16 mouse cellular contexts compared by ENCODE assay signal in the genomic region with DNA sequence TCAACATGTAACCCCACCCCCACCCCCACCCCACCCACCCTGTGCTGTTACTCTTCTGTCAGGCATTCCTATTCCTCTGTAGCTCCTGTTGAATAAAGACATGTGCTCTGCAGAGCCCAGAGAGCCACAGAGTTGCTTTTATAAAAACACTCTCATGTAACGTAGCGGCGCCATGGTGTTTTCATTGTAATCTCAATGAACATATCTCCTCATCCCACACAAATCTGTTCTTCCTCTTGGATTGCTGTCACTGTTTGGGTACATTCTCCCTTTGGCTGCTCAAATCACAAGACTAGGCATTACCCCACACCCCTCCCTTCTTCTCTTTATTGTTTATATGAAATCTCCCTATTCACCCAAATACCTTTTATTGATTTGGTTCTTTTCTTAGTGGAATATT.
"Had no signal": no experiment of that assay in that cellular context is flagged by ENCODE, and none has a peak within 500 bp of the region (broad histone marks: within the 10 kb centered on the region; RNA-seq: fewer than 3 reads in every experiment).

No protein-coding gene starts in this region.

- ATAC-seq: forebrain, embryonic 16.5 days; hindbrain, postnatal 0 days; intestine, embryonic 16.5 days had no signal

- DNase-seq: gastrocnemius, adult 2 months; gastrocnemius, postnatal 10 days; gastrocnemius, postnatal 25 days; heart, adult 18-20 months; heart, postnatal 10 days; heart, postnatal 36 days; kidney, adult 11 months; kidney, adult 2 months; kidney, adult 9 months; kidney, postnatal 14 days; kidney, postnatal 36 days; liver; liver, embryonic 13.5 days had no signal
